Mouse (Mus musculus) heart, postnatal 0 days (tissue): ENCODE measurements at regions not wholly inside any gene's neighbourhood (a gene's known extent, or its start where the extent isn't known, plus 50 kb on each side); places are given as distances from the start of the nearest gene placed in this dataset.

Source experiments
- CTCF ChIP-seq: IDR thresholded peaks from 2 replicates; pipeline ENCODE4 v1.5.1; 2016; ENCODE audit warnings: antibody characterized with exemption, control low read depth, low read depth
- EP300 ChIP-seq: IDR thresholded peaks from 2 replicates; pipeline ENCODE4 v1.6.1; 2016; ENCODE audit warnings: antibody characterized with exemption, low read depth

GRCm38 (mm10) chr2:171640478-171640877, 402.8 kb downstream of the Cbln4 start:
- TF ChIP-seq CTCF (no peak), EP300 (no peak)
